Mouse (Mus musculus): ENCODE measurements around the gene Gimap4.

The Gimap4 gene

GRCm38 (mm10) chr6:48684319-48684718 is at the start of gene Gimap4:
Gene Gimap4, plus strand, starts transcription at chr6:48684549.
- in situ Hi-C loops (cut with MboI; ENCODE audit: low sequenced_read_pairs), result no loop called here

- in situ Hi-C loops (cut with MboI; ENCODE audit: low sequenced_read_pairs), result no loop called here
Measured at GRCm38 (mm10) chr6:48635105-48635504, 49.2 kb upstream of the Gimap4 start.

- in situ Hi-C loops (cut with MboI; ENCODE audit: low sequenced_read_pairs), result no loop called here
Measured at GRCm38 (mm10) chr6:48636515-48636914, 47.8 kb upstream of the Gimap4 start.

GRCm38 (mm10) chr6:48637811-48638500 is 46.4 kb upstream of the Gimap4 start:
- in situ Hi-C loops (cut with MboI; ENCODE audit: low sequenced_read_pairs), result no loop called here

GRCm38 (mm10) chr6:48638553-48638952 is 45.8 kb upstream of the Gimap4 start:
- in situ Hi-C loops (cut with MboI; ENCODE audit: low sequenced_read_pairs), result no loop called here

- in situ Hi-C loops (cut with MboI; ENCODE audit: low sequenced_read_pairs), result no loop called here
Measured at GRCm38 (mm10) chr6:48641391-48641790, 43.0 kb upstream of the Gimap4 start.

- in situ Hi-C loops (cut with MboI; ENCODE audit: low sequenced_read_pairs), result no loop called here
Measured at GRCm38 (mm10) chr6:48642764-48643292, 41.5 kb upstream of the Gimap4 start.

GRCm38 (mm10) chr6:48645660-48646308 is 38.6 kb upstream of the Gimap4 start:
- in situ Hi-C loops (cut with MboI; ENCODE audit: low sequenced_read_pairs), result loop anchor here (5.0 kb wide), 1 partner anchor 122 kb away; no protein-coding TSS in a partner anchor

GRCm38 (mm10) chr6:48646309-48646690 is 38.0 kb upstream of the Gimap4 start:
- in situ Hi-C loops (cut with MboI; ENCODE audit: low sequenced_read_pairs), result loop anchor here (5.0 kb wide), 1 partner anchor 121 kb away; no protein-coding TSS in a partner anchor

- in situ Hi-C loops (cut with MboI; ENCODE audit: low sequenced_read_pairs), result loop anchor here (5.0 kb wide), 1 partner anchor 120 kb away; no protein-coding TSS in a partner anchor
Measured at GRCm38 (mm10) chr6:48646995-48647394, 37.4 kb upstream of the Gimap4 start, which contains the start of gene Gimap8. Gene Gimap8, plus strand, starts transcription at chr6:48647234.

GRCm38 (mm10) chr6:48647611-48648010 is 36.7 kb upstream of the Gimap4 start:
- in situ Hi-C loops (cut with MboI; ENCODE audit: low sequenced_read_pairs), result loop anchor here (5.0 kb wide), 1 partner anchor 120 kb away; no protein-coding TSS in a partner anchor

- in situ Hi-C loops (cut with MboI; ENCODE audit: low sequenced_read_pairs), result loop anchor here (5.0 kb wide), 1 partner anchor 119 kb away; no protein-coding TSS in a partner anchor
Measured at GRCm38 (mm10) chr6:48648779-48649178, 35.6 kb upstream of the Gimap4 start.

- in situ Hi-C loops (cut with MboI; ENCODE audit: low sequenced_read_pairs), result loop anchor here (10.0 kb wide), 1 partner anchor 305 kb away; no protein-coding TSS in a partner anchor
Measured at GRCm38 (mm10) chr6:48650041-48650440, 34.3 kb upstream of the Gimap4 start.

- in situ Hi-C loops (cut with MboI; ENCODE audit: low sequenced_read_pairs), result loop anchor here (10.0 kb wide), 1 partner anchor 296 kb away; no protein-coding TSS in a partner anchor
Measured at GRCm38 (mm10) chr6:48658721-48659120, 25.6 kb upstream of the Gimap4 start.

- in situ Hi-C loops (cut with MboI; ENCODE audit: low sequenced_read_pairs), result no loop called here
Measured at GRCm38 (mm10) chr6:48664750-48665149, 19.6 kb upstream of the Gimap4 start.

GRCm38 (mm10) chr6:48665471-48665870 is 18.9 kb upstream of the Gimap4 start:
- in situ Hi-C loops (cut with MboI; ENCODE audit: low sequenced_read_pairs), result no loop called here

- in situ Hi-C loops (cut with MboI; ENCODE audit: low sequenced_read_pairs), result no loop called here
Measured at GRCm38 (mm10) chr6:48666159-48666586, 18.2 kb upstream of the Gimap4 start.

- in situ Hi-C loops (cut with MboI; ENCODE audit: low sequenced_read_pairs), result no loop called here
Measured at GRCm38 (mm10) chr6:48668022-48668421, 16.3 kb upstream of the Gimap4 start.

GRCm38 (mm10) chr6:48669446-48669969 is 14.8 kb upstream of the Gimap4 start:
- in situ Hi-C loops (cut with MboI; ENCODE audit: low sequenced_read_pairs), result no loop called here

- in situ Hi-C loops (cut with MboI; ENCODE audit: low sequenced_read_pairs), result no loop called here
Measured at GRCm38 (mm10) chr6:48674291-48675058, 9.9 kb upstream of the Gimap4 start.

Measured in CH12F3 (cell line).